Mouse (Mus musculus) neutrophil, adult 5-6 weeks (primary cell): ENCODE results near the gene Acot7. TPM values are rescaled to one million over a fixed set of nuclear protein-coding genes. Genes with fewer than 3 reads are reported as not detected.

Experiments
- ATAC-seq: fragments of 151-379, 151-347 bp; 2 replicates; pipeline ENCODE4 v1.8.0; 2017; ENCODE audit warnings: mild to moderate bottlenecking, moderate TSS enrichment; ENCODE audit not compliant: insufficient number of reproducible peaks, poor library complexity, low FRiP score, severe bottlenecking; ENCODE audit errors: extremely low read depth
- total RNA-seq: library from RNA; stranded (forward); fragments of 200-1000 nt; gene quantifications from 2 replicates; pipeline ENCODE4 v1.2.3, GENCODE M21; 2017

Acot7 gene
- total RNA-seq = 12.2 and 18.4 TPM in 2 replicates

GRCm38 (mm10) chr4:152177537-152178343 is at the start of gene Acot7:
Gene Acot7, plus strand, starts transcription at chr4:152178134.
- peak; percentile 82 for ATAC-seq

DNA sequence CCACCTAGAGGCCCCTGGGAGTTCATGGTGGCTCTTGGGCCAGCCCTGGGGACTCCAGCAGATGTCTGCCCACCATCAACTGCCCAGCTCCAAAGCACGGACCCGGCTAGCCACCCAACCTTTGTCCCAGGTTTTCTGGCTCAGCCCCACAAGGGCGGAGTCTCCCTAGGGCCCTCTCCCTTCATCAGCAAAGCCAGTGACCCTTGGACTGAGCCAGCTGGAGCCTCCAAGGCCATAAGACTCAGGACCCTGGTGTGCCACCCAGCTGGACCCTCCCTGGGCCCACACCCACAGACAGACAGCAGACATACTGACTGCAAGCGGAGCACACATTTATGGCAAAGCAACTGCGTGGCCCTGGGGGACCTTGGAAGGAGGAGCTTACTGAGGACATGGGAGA is 49.1 kb upstream of the Acot7 start:
- no peak for ATAC-seq

DNA sequence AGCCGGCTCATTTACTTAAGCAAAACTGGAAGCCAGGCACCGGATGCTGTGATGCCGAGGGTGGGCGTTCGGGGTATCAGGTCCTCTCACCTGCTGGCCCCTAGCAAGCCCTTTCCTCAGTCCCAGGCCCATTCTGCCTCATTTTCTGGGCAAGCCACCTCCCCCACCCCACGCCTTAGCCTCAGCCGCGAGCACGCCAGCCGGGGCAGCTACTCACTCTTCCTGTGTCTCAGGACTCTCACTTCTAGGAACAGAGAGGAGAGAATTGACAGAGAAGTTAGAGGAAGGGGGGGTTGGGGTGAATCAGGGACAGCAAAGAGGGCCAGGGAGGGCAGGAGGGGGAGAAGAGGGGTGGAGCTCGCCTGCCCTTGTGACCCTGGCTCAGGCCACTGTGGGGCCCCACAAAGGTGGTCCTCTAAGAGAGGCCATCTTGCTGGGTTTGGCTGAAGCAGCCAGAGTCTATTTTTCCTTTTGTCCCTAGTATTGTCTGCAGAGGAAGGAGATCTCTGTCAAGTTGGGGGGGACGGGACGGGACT is 48.5 kb upstream of the Acot7 start:
- no peak for ATAC-seq

GRCm38 (mm10) chr4:152130771-152131653 is 46.9 kb upstream of the Acot7 start:
- 0 out of 2 replicates have a peak, but pooled peaks have one; percentile 25 for ATAC-seq

- ATAC-seq = no peak
Observed at GRCm38 (mm10) chr4:152131809-152132771, 45.8 kb upstream of the Acot7 start.

DNA sequence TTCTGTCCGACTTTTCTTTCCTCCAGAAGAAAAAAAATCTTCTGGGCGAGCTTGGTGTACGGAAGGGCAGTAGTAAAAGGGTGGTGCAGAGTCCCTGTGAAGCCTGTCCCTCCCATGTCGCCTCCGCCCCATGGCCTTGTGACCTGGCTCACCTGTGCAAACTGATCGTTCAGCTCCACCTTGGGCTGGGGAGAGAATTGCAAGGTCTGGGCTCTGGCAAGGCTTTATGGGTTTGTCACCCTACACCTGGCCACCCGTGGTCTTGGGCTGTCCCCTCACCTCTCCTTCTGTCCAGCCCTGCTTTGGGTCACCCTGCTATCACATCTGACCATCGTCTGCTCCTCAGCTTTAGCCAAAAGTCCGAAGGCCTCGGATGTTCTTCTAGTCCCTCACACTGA is 45.2 kb upstream of the Acot7 start:
- ATAC-seq = no peak

- ATAC-seq = no peak
Observed at GRCm38 (mm10) chr4:152133213-152133612, 44.7 kb upstream of the Acot7 start.

DNA sequence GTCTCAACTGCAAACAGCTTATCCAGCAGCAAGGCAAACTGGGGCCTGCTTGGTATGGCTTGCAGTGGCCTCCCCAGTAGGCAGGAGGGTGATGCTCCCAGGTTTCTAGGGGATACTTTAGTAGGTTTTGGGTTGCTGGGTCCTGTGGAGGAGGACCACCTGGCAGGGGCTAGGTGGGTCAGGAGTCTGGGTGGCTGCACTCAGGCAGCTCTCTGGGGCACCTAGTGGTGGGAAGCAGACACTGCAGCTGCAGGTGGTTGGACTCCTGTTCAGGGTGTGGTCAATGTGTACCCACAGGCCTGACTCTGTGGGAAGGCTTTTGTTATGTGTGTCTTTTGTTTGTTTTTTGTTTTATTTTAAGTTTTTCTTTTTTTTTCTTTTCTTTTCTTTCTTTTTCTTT is 43.4 kb upstream of the Acot7 start:
- ATAC-seq = no peak

- ATAC-seq = no peak
Observed at GRCm38 (mm10) chr4:152135363-152135762, 42.6 kb upstream of the Acot7 start.

DNA sequence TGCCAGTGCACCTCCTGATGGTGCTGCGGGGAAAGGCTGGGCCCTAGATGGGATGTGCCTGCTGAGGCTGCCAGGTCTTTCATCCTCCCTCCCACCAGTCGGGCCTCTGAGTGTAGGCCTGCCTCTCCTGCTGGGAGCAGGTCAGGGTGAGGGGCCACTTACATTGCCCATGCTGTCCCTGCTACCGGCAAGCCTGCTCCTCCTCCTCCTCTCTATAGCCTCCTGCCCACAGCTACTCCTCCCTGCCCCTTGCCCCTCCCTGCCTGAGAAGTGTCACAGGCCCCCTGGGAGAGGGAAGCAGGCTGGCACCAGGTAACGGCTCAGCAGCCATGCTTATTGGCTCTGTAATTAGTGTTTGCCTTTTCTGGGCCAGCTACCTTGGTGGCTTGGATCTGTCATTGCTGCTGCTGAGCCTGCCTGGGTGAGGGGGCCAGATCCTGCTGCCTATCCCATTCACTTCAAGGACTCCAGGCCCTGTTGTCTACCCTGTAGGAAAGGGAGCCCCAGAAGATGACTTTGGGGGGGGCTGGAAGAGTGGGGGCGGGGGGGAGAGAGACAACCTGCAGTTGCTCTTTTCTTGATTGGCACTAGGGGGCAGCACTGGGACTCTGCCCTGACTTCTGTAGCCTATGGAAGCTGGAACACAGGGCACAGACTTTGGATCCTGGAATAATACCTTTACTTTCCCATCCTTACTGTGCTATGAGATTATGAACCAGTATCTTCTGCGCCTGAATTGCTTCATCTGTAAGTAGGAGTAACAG is 41.6 kb upstream of the Acot7 start:
- no peak for ATAC-seq

DNA sequence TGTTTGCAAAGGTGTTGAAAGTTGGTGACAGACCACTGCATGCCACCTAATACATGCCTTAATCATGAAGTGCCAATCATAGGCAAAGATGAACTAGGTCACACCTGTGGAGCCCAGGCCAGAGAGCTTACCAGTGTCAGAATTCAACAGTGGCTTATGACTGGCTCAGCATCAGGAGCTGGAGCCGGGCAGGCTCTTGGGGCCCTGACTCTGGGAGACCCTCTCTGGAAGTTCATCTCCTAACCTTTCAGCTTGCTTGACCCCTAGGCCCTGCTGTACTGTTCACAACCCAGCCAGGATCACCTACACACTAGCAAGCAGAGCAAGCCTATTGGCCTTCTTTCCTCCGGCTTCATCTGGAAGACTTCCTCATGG is 41.1 kb upstream of the Acot7 start:
- no peak for ATAC-seq

DNA sequence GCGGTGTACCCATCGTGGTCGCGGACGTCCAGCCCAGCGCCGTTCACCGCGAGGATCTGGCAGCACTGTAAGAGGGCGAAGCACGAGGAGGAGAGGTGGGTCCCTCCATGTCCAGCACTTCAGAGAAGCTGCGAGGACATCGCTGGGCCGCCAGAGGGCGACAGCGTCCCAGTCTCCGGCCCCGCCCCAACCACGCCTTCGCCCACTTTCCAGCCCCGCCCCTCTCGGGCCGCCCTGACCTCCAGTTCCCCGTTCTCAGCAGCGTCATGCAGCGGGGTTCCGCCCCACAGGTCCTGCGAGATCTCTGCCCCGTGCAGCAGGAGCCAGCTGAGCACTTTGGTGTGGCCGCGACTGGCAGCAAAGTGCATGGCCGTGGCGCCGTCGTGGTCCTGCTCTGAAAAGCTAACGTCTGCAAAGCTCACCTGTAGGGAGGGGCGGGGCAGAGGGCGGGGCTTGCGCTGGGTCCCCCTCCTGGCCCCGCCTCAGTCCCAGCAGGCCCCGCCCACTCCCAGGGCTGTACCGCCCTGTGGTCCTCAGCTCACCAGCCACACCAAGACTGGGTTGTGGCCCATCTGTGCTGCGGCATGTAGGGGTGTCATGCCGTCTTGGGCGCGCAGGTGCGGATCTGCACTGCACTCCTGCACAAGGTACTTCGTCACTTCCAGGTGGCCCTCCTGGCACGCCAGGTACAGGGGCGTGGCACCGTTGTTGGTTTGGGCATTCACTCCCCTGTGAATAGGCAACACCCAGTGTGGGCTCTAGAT is 39.3 kb upstream of the Acot7 start:
- ATAC-seq = peak; percentile 83

DNA sequence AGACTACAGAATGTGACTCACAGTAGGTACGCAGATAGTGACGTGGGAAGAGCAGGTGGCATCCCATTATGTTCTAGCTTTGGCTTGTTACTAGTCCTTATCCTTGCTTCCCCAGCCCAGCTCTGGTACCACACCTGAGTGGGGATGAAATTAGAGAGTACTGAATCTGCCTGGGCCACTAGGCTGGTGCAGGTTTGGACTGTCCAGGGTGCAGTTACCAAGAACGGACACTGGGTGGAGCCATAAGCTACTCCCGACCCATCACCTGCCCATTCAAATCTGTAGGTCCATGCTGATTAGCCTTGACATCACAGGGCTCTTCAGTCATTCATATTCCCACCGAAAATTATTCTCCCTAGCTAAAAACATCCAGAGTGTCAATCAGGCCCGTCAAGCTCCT is 37.5 kb upstream of the Acot7 start:
- ATAC-seq = peak; percentile 55

DNA sequence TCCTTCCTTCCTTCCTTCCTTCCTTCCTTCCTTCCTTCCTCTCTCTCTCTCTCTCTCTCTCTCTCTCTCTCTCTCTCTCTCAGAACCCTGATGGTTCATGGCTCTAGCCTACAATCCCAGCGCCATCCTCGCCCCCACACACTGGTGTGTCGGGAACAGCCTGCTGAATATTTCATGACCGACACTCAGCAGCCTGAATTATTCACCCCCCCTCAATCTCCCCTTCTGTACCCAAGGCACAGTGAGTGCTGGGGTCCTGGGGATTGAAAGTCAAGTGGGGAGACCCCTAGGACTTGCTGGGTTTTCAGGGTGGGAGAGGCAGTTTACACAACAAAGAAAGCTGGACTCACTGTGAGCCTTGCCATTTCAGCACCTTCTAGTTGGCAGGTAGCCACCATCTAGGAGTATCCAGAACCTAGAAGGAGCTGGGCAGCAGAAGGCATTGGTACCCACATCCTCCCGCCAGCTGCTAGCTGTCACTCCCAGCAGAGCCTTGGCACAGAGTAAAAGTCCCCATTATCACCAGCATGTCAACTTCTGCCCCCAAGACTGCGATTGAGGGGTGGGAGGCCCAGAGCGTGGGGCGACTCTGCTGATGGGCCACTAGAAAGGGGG is 36.3 kb upstream of the Acot7 start:
- ATAC-seq = no peak

DNA sequence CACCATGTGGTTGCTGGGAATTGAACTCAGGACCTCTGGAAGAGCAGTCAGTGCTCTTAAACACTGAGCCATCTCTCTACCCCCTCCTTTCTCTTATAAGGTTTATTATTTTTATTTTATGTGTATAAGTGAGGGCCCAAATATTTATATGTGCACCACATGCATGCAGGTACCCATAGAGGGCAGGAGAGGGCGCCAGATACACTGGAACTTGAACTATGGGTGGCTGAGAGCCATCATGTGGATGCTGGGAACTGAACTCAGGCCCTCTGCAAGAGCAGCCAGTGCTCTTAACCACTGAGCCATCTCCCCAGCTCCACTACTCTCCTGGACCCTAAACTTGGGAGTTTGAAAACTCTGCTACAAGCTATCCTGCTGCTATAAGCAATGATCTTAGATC is 34.3 kb upstream of the Acot7 start:
- no peak for ATAC-seq

DNA sequence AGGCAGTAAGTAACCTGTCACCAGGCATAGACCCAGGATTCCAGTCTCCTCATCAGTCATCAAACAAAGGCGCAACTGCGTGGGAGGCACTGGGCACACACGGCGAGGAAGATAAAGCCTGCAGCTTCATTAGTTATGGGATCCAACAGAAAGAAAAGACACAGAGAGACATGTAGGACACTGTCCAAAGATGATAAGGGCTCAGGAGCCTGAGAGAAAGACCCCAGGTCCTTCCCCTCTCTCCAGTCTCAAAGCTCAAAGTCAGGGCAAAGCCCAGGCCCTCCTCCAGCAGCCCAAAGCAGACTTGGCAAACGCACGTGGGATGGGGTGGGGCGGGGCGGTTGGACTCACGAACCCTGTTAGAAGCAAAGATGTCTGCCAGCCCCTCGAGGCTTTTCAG is 32.5 kb upstream of the Acot7 start:
- no peak for ATAC-seq
